Mouse (Mus musculus): ENCODE measurements around the gene Rab34.
A peak's percentile ranks its signal among the peaks of the same experiment; 100 is the strongest.

The Rab34 gene

GRCm38 (mm10) chr11:78164924-78165760 lies 23.1 kb upstream of the Rab34 start, which contains the start of gene Traf4:
Traf4 (minus strand) TSS chr11:78165589.
- DNase-seq = peak; percentile 80

GRCm38 (mm10) chr11:78165761-78166109 lies 22.5 kb upstream of the Rab34 start:
- peak; percentile 89 for DNase-seq

- no peak for DNase-seq
Measured at GRCm38 (mm10) chr11:78166161-78166560, 22.1 kb upstream of the Rab34 start.

- no peak for DNase-seq
Measured at GRCm38 (mm10) chr11:78166640-78167039, 21.6 kb upstream of the Rab34 start.

GRCm38 (mm10) chr11:78167257-78167959 lies 20.8 kb upstream of the Rab34 start:
- DNase-seq = no peak

GRCm38 (mm10) chr11:78168541-78169468 lies 19.4 kb upstream of the Rab34 start:
- DNase-seq = no peak

- no peak for DNase-seq
Measured at GRCm38 (mm10) chr11:78170306-78170705, 17.9 kb upstream of the Rab34 start.

- no peak for DNase-seq
Measured at GRCm38 (mm10) chr11:78171328-78171727, 16.9 kb upstream of the Rab34 start.

- DNase-seq = no peak
Measured at GRCm38 (mm10) chr11:78172034-78172747, 16.0 kb upstream of the Rab34 start.

- DNase-seq = no peak
Measured at GRCm38 (mm10) chr11:78172748-78173383, 15.4 kb upstream of the Rab34 start.

GRCm38 (mm10) chr11:78174506-78174905 lies 13.7 kb upstream of the Rab34 start:
- DNase-seq = no peak

- no peak for DNase-seq
Measured at GRCm38 (mm10) chr11:78175771-78176401, 12.3 kb upstream of the Rab34 start.

GRCm38 (mm10) chr11:78176402-78176862 lies 11.8 kb upstream of the Rab34 start, which contains the start of the genes Nek8 and Tlcd1:
Nek8 (minus strand) TSS chr11:78176675.
Tlcd1 (plus strand) TSS chr11:78176711.
- peak; percentile 98 for DNase-seq

GRCm38 (mm10) chr11:78176905-78177331 lies 11.3 kb upstream of the Rab34 start:
- no peak for DNase-seq

GRCm38 (mm10) chr11:78177437-78177836 lies 10.8 kb upstream of the Rab34 start:
- peak; percentile 96 for DNase-seq

GRCm38 (mm10) chr11:78177903-78178858 lies 10.0 kb upstream of the Rab34 start:
- DNase-seq = peak; percentile 99

GRCm38 (mm10) chr11:78178859-78179437 lies 9.3 kb upstream of the Rab34 start:
- peak; percentile 93 for DNase-seq

- DNase-seq = no peak
Measured at GRCm38 (mm10) chr11:78179438-78179999, 8.7 kb upstream of the Rab34 start.
